Mouse (Mus musculus) adrenal gland, adult 18-20 months (tissue): ENCODE measurements at regions not wholly inside any gene's neighbourhood (a gene's known extent, or its start where the extent isn't known, plus 50 kb on each side); places are given as distances from the start of the nearest gene placed in this dataset.

ENCODE experiments used
- DNase-seq, 2 experiments: peaks; one replicate each; pipeline ENCODE4 v3.0.0; 2021 to 2022; ENCODE audit warnings: low spot score in 2 of 2

- no peak for DNase-seq
Observed at GRCm38 (mm10) chr8:116238670-116239069, 266.1 kb upstream of the Dynlrb2 start.

GRCm38 (mm10) chr8:116237561-116238100 is 267.1 kb upstream of the Dynlrb2 start:
- no peak for DNase-seq

- DNase-seq, result no peak
Observed at GRCm38 (mm10) chr8:116229654-116230136, 275.1 kb upstream of the Dynlrb2 start.

- DNase-seq, result no peak
Observed at GRCm38 (mm10) chr8:116227003-116227402, 277.8 kb upstream of the Dynlrb2 start.

GRCm38 (mm10) chr8:116223235-116223634 is 281.5 kb upstream of the Dynlrb2 start:
- DNase-seq, result no peak

GRCm38 (mm10) chr8:116215909-116216308 is 288.9 kb upstream of the Dynlrb2 start:
- DNase-seq, result no peak

GRCm38 (mm10) chr8:116215286-116215860 is 289.4 kb upstream of the Dynlrb2 start:
- no peak for DNase-seq

- no peak for DNase-seq
Observed at GRCm38 (mm10) chr8:116203631-116204030, 301.1 kb upstream of the Dynlrb2 start.

GRCm38 (mm10) chr8:116200459-116200999 is 304.2 kb upstream of the Dynlrb2 start:
- DNase-seq, result no peak

- DNase-seq, result no peak
Observed at GRCm38 (mm10) chr8:116196623-116197184, 308.1 kb upstream of the Dynlrb2 start.

GRCm38 (mm10) chr8:116192096-116192495 is 312.7 kb upstream of the Dynlrb2 start:
- DNase-seq, result no peak

- no peak for DNase-seq
Observed at GRCm38 (mm10) chr8:116185206-116185605, 319.6 kb upstream of the Dynlrb2 start.

- no peak for DNase-seq
Observed at GRCm38 (mm10) chr8:116184241-116184640, 320.5 kb upstream of the Dynlrb2 start.

- DNase-seq, result no peak
Observed at GRCm38 (mm10) chr8:116177946-116178345, 326.8 kb upstream of the Dynlrb2 start.

GRCm38 (mm10) chr8:116174891-116175290 is 329.9 kb upstream of the Dynlrb2 start:
- DNase-seq, result no peak

GRCm38 (mm10) chr8:116173961-116174360 is 330.8 kb upstream of the Dynlrb2 start:
- DNase-seq, result no peak

GRCm38 (mm10) chr8:116167874-116168273 is 336.9 kb upstream of the Dynlrb2 start:
- no peak for DNase-seq

- DNase-seq, result no peak
Observed at GRCm38 (mm10) chr8:116164989-116165299, 339.8 kb upstream of the Dynlrb2 start.

- DNase-seq, result no peak
Observed at GRCm38 (mm10) chr8:116164190-116164988, 340.4 kb upstream of the Dynlrb2 start.

- no peak for DNase-seq
Observed at GRCm38 (mm10) chr8:116160932-116161331, 343.8 kb upstream of the Dynlrb2 start.

- peak; percentile 53 to 66 for DNase-seq
Observed at GRCm38 (mm10) chr8:116143687-116144573, 360.8 kb upstream of the Dynlrb2 start.
